Mouse (Mus musculus) lung, embryonic 14.5 days (tissue): Measurements from ENCODE around the gene Pknox2. TPM values are rescaled to one million over a fixed set of nuclear protein-coding genes. Genes with fewer than 3 reads are reported as not detected.
A peak's percentile ranks its signal among the peaks of the same experiment; 100 is the strongest.

Experiments
- ATAC-seq: fragments of 200-750 bp; cut with Nextera tagmentation; 2 replicates; pipeline ENCODE4 v1.8.0; 2017; ENCODE audit warnings: mild to moderate bottlenecking, moderate TSS enrichment, moderate library complexity; ENCODE audit not compliant: insufficient read depth
- DNase-seq: peaks from one replicate; pipeline ENCODE4 v3.0.0-alpha.2; 2015
- H3K27ac ChIP-seq: fragments of 300-500 bp; sonication (generic); 2 replicates; pipeline ENCODE4 v1.5.1; 2014; ENCODE audit warnings: low read depth, mild to moderate bottlenecking, moderate library complexity
- H3K27me3 ChIP-seq: fragments of 300-500 bp; sonication (generic); 2 replicates; pipeline ENCODE4 v1.6.1; 2014; ENCODE audit warnings: low read length, control low read depth; ENCODE audit not compliant: insufficient read depth
- H3K36me3 ChIP-seq: fragments of 300-500 bp; sonication (generic); 2 replicates; pipeline ENCODE4 v1.6.1; 2014; ENCODE audit warnings: control low read depth; ENCODE audit not compliant: insufficient read depth
- H3K4me1 ChIP-seq: fragments of 300-500 bp; sonication (generic); 2 replicates; pipeline ENCODE4 v1.6.1; 2014; ENCODE audit warnings: antibody characterized with exemption, control low read depth; ENCODE audit not compliant: insufficient read depth
- H3K4me2 ChIP-seq: fragments of 300-500 bp; sonication (generic); 2 replicates; pipeline ENCODE4 v1.6.1; 2014; ENCODE audit warnings: mild to moderate bottlenecking
- H3K4me3 ChIP-seq: fragments of 300-500 bp; sonication (generic); 2 replicates; pipeline ENCODE4 v1.5.1; 2014; ENCODE audit warnings: low read depth, low read length
- H3K9ac ChIP-seq: fragments of 300-500 bp; sonication (generic); 2 replicates; pipeline ENCODE4 v1.6.1; 2014
- H3K9me3 ChIP-seq: fragments of 300-500 bp; sonication (generic); 2 replicates; pipeline ENCODE4 v1.6.1; 2016; ENCODE audit warnings: low read depth, low read length, control low read depth
- CTCF ChIP-seq: IDR thresholded peaks from 2 replicates; pipeline ENCODE4 v1.5.1; 2016; ENCODE audit warnings: antibody characterized with exemption, low read depth
- WGBS: fragments of 180-500 bp; shearing (Covaris S2); extraction: QIAGEN DNeasy Blood & Tissue Kit; methylation state at CpG from one replicate; pipeline ENCODE4 v1.1.7; 2014; 5-methylcytosine and 5-hydroxymethylcytosine counted together
- polyA plus RNA-seq: library from polyadenylated mRNA; unstranded; fragments of >200 nt; fragmentation: Nextera tagmentation; extraction: Ambion mirVana; gene quantifications from 2 replicates; pipeline ENCODE4 v1.2.1, GENCODE M21; 2014

Pknox2 gene
- polyA plus RNA-seq, 1 experiment from 2014 or later, result 7.1 TPM

DNA sequence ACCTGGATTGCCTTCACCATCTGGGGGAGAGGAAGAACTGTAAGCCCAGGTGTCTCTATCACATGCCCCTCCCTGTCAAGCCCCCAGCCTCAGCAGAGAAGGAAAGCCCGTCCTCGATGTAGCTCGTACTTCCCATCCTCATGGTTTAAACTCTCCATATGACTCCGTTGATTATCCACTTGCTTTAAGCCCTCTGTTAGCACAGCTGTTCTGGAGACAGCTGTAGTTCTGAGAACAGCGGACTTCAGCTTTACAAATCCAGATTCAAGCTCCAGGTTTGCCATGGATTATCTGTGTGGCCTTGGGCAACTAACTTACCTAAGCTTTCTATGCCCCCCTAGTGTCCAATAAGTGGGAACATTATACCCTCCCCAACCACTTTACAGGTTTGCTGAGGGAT is 223.5 kb downstream of the Pknox2 start:
- H3K27ac ChIP-seq, result no peak overlapping the region
- no peak for TF ChIP-seq CTCF
- H3K4me1 ChIP-seq, result no peaks in the 10 kb centered on the region
- no peak for ATAC-seq
- no peaks in the 10 kb centered on the region for H3K36me3 ChIP-seq
- H3K27me3 ChIP-seq, result no peaks in the 10 kb centered on the region
- 66% methylated on average over 5 of the region's 5 CpGs for WGBS
- no peak overlapping the region for H3K4me2 ChIP-seq
- DNase-seq, result no peak
- no peak overlapping the region for H3K4me3 ChIP-seq
- no peak overlapping the region for H3K9ac ChIP-seq
- H3K9me3 ChIP-seq, result no peaks in the 10 kb centered on the region

DNA sequence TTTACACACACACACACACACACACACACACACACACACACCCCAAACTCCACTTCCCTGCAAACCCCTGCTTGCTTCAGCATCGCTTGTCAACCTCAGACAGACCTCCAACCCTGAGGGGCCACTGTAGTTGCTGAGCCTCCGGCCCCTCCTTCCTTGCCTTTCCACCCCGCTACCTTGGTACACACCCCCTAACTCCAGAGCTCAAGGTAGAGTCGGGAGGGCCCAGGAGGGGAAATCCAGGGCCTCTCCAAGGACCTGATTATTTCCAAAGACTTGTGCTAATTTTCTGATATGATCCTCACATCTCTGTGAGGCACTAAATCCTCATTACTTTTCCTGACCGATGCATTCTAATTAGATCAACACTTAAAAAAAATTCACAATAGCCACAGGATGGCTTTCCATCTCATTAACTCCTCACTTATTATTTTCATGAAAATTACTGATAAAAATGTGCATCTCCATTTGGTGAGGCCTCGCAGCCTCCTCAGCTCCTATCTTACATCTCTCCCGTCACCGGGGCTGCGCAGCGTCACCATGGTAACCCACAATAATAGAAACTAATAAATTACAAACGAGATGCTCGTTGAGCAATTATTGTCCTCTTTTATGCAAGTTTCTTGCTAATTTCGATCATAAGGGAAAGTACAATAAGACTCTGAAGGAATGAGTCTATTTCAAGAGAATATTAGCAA is 225.3 kb downstream of the Pknox2 start:
- H3K9me3 ChIP-seq, result no peaks in the 10 kb centered on the region
- H3K9ac ChIP-seq, result no peak overlapping the region
- WGBS, result 72% methylated on average over 13 of the region's 13 CpGs
- ATAC-seq, result no peak
- H3K4me2 ChIP-seq, result no peak overlapping the region
- H3K4me3 ChIP-seq, result no peak overlapping the region
- H3K4me1 ChIP-seq, result peaks cover 4% of the 10 kb centered on the region; the same call in 1 of the 2 replicates
- DNase-seq, result no peak
- H3K36me3 ChIP-seq, result no peaks in the 10 kb centered on the region
- H3K27ac ChIP-seq, result no peak overlapping the region
- no peak for TF ChIP-seq CTCF
- H3K27me3 ChIP-seq, result no peaks in the 10 kb centered on the region

DNA sequence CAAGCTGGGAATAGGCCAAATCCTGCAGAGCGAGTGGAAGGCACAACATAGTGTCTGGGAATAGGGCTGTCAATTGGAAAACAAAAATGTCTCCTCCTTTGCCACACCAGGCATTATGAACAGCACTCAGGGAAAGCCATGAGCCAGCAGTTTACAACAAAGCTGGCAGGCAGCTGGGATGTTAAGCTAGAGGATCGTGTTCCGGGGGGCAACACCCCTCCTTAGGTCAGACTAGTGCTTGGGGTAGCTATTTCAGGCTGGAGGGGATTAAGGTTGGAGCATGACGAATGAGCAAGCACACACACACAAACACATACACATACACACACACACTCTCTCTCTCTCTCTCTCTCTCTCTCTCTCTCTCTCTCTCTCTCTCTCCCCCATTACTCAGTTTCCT is 227.7 kb downstream of the Pknox2 start:
- WGBS, result 48% methylated on average over 4 of the region's 4 CpGs
- no peaks in the 10 kb centered on the region for H3K36me3 ChIP-seq
- no peak overlapping the region for H3K4me3 ChIP-seq
- H3K4me1 ChIP-seq, result peaks cover 10% of the 10 kb centered on the region
- no peak overlapping the region for H3K27ac ChIP-seq
- no peak overlapping the region for H3K4me2 ChIP-seq
- no peak overlapping the region for H3K9ac ChIP-seq
- no peaks in the 10 kb centered on the region for H3K9me3 ChIP-seq
- DNase-seq, result peak; percentile 23
- no peak for TF ChIP-seq CTCF
- ATAC-seq, result no peak
- no peaks in the 10 kb centered on the region for H3K27me3 ChIP-seq

DNA sequence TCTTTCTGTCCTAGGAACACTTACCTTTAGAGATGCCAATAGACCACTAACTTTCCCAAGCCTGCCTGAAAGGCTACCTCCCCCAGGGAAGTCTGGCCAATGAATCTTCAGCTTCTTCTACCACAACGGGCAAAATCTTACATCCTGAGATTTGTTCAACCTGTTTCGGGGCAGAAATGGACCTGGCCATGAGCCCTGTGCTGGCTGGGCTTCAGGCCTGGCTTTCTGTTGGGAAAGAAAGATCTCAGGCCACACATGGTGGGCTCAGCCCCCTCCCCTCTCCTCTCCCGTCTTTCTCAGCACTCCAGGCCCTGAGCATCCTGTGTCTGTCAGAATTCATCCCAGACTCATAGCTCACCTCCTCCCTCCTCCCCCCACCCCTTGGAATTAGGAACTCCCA is 228.6 kb downstream of the Pknox2 start:
- H3K9me3 ChIP-seq, result no peaks in the 10 kb centered on the region
- no peak overlapping the region for H3K4me2 ChIP-seq
- no peak overlapping the region for H3K9ac ChIP-seq
- H3K4me3 ChIP-seq, result no peak overlapping the region
- H3K27ac ChIP-seq, result no peak overlapping the region
- DNase-seq, result no peak
- no peak for ATAC-seq
- H3K4me1 ChIP-seq, result peaks cover 10% of the 10 kb centered on the region
- H3K36me3 ChIP-seq, result no peaks in the 10 kb centered on the region
- TF ChIP-seq CTCF, result no peak
- 50% methylated on average over 3 of the region's 3 CpGs for whole genome bisulfite sequencing
- H3K27me3 ChIP-seq, result no peaks in the 10 kb centered on the region

DNA sequence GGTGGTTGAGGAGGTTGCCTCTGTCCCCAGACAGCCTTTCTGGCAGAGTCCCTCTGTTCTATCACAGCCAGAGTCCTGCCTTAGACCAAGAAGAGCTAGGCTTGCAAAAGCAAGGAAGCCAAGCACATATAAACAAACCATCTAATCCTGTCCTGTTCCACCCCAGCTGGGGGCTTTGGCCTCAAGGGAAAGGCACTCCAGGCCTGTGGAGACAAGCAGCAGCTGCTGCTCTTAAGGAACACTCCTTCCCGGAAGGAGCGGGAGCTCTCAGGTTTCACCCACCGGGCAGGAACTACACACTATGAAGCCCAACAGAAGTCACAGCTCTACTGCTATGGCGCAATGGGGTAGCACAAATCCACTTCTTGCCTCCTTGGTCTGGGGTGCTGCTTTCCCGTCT is 230.3 kb downstream of the Pknox2 start:
- peak; percentile 95 for ATAC-seq
- WGBS, result 10% methylated on average over 5 of the region's 5 CpGs
- peak overlapping the region; percentile 44; the same call in 1 of the 2 replicates for H3K4me2 ChIP-seq

DNA sequence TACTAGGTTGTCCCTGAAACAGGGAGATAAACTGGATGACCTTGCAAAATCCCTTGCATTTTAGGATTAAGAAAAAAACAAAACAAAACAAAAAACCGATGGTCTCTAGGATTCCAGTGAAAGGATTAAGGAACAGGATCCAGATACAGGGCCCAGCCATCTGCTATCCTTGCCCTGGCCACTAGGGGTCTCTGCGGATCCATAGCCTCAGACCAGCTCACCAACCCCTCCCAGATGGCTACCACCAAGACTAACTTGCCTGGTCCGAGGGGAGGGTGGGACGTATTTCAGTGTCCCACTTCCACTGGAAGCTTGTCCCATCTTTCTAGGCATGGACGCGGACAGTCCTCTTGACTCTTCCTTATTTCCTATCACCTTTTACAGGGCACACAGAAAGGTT is 230.8 kb downstream of the Pknox2 start:
- no peaks in the 10 kb centered on the region for H3K9me3 ChIP-seq
- H3K27ac ChIP-seq, result peak overlapping the region; percentile 59
- H3K27me3 ChIP-seq, result no peaks in the 10 kb centered on the region
- DNase-seq (peak; percentile 90), ATAC-seq (peak; percentile 56)
- peak overlapping the region; percentile 44; the same call in 1 of the 2 replicates for H3K4me2 ChIP-seq
- H3K4me3 ChIP-seq, result no peak overlapping the region
- no peak overlapping the region for H3K9ac ChIP-seq
- H3K4me1 ChIP-seq, result peaks cover 10% of the 10 kb centered on the region
- no peaks in the 10 kb centered on the region for H3K36me3 ChIP-seq
- TF ChIP-seq CTCF, result peak; percentile 97
- 5% methylated on average over 6 of the region's 6 CpGs for WGBS

More for the DNA sequence above, 230.3 kb downstream of the Pknox2 start:
- H3K9me3 ChIP-seq, result no peaks in the 10 kb centered on the region
- H3K27me3 ChIP-seq, result no peaks in the 10 kb centered on the region
- TF ChIP-seq CTCF, result no peak
- peaks cover 10% of the 10 kb centered on the region for H3K4me1 ChIP-seq
- no peak overlapping the region for H3K4me3 ChIP-seq
- DNase-seq, result peak; percentile 83
- peak overlapping the region; percentile 13; the same call in 1 of the 2 replicates for H3K9ac ChIP-seq
- H3K27ac ChIP-seq, result peak overlapping the region; percentile 59
- H3K36me3 ChIP-seq, result no peaks in the 10 kb centered on the region

DNA sequence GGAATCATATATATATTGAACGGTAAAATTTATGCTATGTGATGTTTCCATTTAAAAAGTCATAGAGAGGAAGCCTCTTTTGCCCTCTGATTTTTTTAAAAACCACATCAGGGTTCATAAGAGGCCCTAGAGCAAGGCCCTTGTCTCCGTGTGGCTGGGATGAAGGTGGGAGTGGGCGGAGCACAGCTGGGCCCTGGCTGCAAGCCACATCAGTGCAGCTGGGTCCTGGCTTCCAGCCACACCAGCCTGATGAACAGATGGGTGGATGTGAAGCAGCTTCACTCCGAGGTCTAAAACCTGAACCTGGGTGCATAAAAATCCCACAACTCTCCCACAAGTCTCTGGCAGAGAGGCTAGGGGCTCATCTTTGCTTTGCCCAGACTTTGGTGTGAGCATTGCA is 241.8 kb downstream of the Pknox2 start:
- peak; percentile 62; the same call in 1 of the 2 replicates for ATAC-seq
- Histone ChIP-seq H3K4me1 (no peaks in the 10 kb centered on the region), H3K4me3 (no peak overlapping the region), H3K4me2 (no peak overlapping the region), H3K9ac (no peak overlapping the region), H3K27me3 (no peaks in the 10 kb centered on the region), H3K9me3 (no peaks in the 10 kb centered on the region), H3K27ac (no peak overlapping the region), H3K36me3 (no peaks in the 10 kb centered on the region)
- peak; percentile 60 for DNase-seq
- 36% methylated on average over 4 of the region's 4 CpGs for WGBS
- TF ChIP-seq CTCF, result no peak
